In the genomic region with DNA sequence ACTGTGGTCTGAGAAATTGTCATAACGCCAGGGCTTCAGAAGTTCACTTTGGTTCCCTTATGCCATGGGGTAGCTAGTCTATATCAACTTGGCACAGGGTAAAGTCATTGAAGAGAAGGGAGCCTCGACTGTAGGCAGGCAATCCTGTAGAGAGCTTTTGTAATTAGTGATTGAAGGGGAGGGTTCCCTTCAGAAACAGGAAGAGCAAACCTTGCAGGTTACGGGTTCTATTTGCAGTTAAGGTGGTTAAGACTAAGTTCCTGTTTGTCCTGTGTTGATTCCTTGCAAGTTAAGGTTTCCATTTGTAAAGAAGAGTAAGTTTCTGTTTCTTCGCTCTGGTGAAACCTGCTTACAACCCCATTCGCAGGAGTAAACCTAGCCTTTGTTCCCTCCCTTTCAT, we compare ENCODE assay signal across 1 mouse cellular context.
A peak's percentile ranks its signal among the peaks of the same experiment; 100 is the strongest.
TF ChIP-seq lines count a peak whose summit lies in the region.

No protein-coding gene starts in this region.

TF ChIP-seq in MEL, 35 proteins besides CTCF, POLR2A, EP300 and RAD21 (continued from another document):
- TF ChIP-seq TCF12 (IDR thresholded peaks at IDR 0.05; ENCODE audit: low read depth, low read length) (no peak), POLR2AphosphoS2 (IDR thresholded peaks at IDR 0.05; ENCODE audit: low read length) (no peak), SIN3A (IDR thresholded peaks at IDR 0.05; ENCODE audit: low read length) (peak; percentile 45; the same call in 1 of the 2 replicates), USF1 (IDR thresholded peaks at IDR 0.05; ENCODE audit: low read depth, low read length) (no peak; the same call in 1 of the 2 replicates), GATA1 (IDR thresholded peaks at IDR 0.05; ENCODE audit: low read depth, low read length) (no peak), TBP (IDR thresholded peaks at IDR 0.05; ENCODE audit: low read depth, low read length) (no peak), BHLHE40 (IDR thresholded peaks at IDR 0.05; ENCODE audit: borderline replicate concordance, low read depth, low read length) (no peak), SMC3 (IDR thresholded peaks at IDR 0.05; ENCODE audit: low read depth, low read length) (no peak), CHD1 (IDR thresholded peaks at IDR 0.05; ENCODE audit: low read depth, low read length) (0 out of 2 replicates have a peak, but pooled peaks have one; percentile 43), MAZ (IDR thresholded peaks at IDR 0.05; ENCODE audit: low read depth, low read length) (no peak), ZC3H11A (IDR thresholded peaks at IDR 0.05; ENCODE audit: low read depth, low read length) (no peak), MYB (IDR thresholded peaks at IDR 0.05; ENCODE audit: low read depth, low read length) (no peak), RCOR1 (IDR thresholded peaks at IDR 0.05; ENCODE audit: low read depth, low read length) (0 out of 2 replicates have a peak, but pooled peaks have one; percentile 36), MYC (IDR thresholded peaks at IDR 0.05; ENCODE audit: low read depth, low read length) (no peak), MAFK (IDR thresholded peaks at IDR 0.05; ENCODE audit: borderline replicate concordance, low read depth, low read length) (no peak), E2F4 (IDR thresholded peaks at IDR 0.05; ENCODE audit: borderline replicate concordance, low read depth, low read length) (no peak), MAX (IDR thresholded peaks at IDR 0.05; ENCODE audit: low read length) (peak; percentile 35; the same call in 1 of the 2 replicates), MXI1 (IDR thresholded peaks at IDR 0.05; ENCODE audit: low read depth, low read length) (no peak), TAL1 (IDR thresholded peaks at IDR 0.05; ENCODE audit: low read length) (no peak), NELFE (IDR thresholded peaks at IDR 0.05; ENCODE audit: low read depth, low read length) (peak; percentile 43; the same call in 1 of the 2 replicates), MEF2A (IDR thresholded peaks at IDR 0.05; ENCODE audit: extremely low read depth, insufficient replicate concordance, low read depth, low read length, poor library complexity, severe bottlenecking) (no peak), KAT2A (conservative IDR thresholded peaks at IDR 0.05; ENCODE audit: low read depth, low read length) (no peak), NRF1 (IDR thresholded peaks at IDR 0.05; ENCODE audit: insufficient read depth, low read depth, low read length, poor library complexity, severe bottlenecking) (no peak), ZMIZ1 (IDR thresholded peaks at IDR 0.05; ENCODE audit: low read depth, low read length) (no peak)
